Mouse (Mus musculus) C2C12 (cell line): Measurements from ENCODE around the gene Rccd1.

Source experiments
- CEBPB ChIP-seq: IDR thresholded peaks from one replicate; pipeline ENCODE4 v1.6.1; 2011; ENCODE audit warnings: low read depth, mild to moderate bottlenecking, control low read depth, moderate library complexity
- CTCF ChIP-seq: IDR thresholded peaks from one replicate; pipeline ENCODE4 v1.5.1; 2011; ENCODE audit not compliant: control insufficient read depth, insufficient read depth, insufficient read length
- USF1 ChIP-seq: IDR thresholded peaks from one replicate; pipeline ENCODE4 v1.6.1; 2011; ENCODE audit warnings: low read depth, mild to moderate bottlenecking, control low read depth, moderate library complexity

GRCm38 (mm10) chr7:80246148-80246721, 78.0 kb downstream of the Rccd1 start, which contains the start of gene Ttll13:
- TF ChIP-seq CTCF (peak; percentile 22), USF1 (no peak), CEBPB (no peak)
